Mouse (Mus musculus): ENCODE results near the gene Nolc1. TPM values are rescaled to one million over a fixed set of nuclear protein-coding genes. Genes with fewer than 3 reads are reported as not detected.

Gene Nolc1
- polyA plus RNA-seq, 1 experiment from 2014 or later: 87.8 TPM

- Histone ChIP-seq H3K4me2 (peak overlapping the region; percentile 100), H3K9ac (peak overlapping the region; percentile 99), H3K27ac (peak overlapping the region; percentile 99), H3K36me3 (ENCODE audit: poor library complexity, severe bottlenecking) (peaks cover 42% of the 10 kb centered on the region), H3K9me3 (replicated peaks) (no peaks in the 10 kb centered on the region), H3K4me3 (peak overlapping the region; percentile 99), H3K27me3 (no peaks in the 10 kb centered on the region), H3K4me1 (peaks cover 57% of the 10 kb centered on the region)
- no peak for ATAC-seq
- WGBS: 6% methylated on average over 6 of the region's 6 CpGs
These were observed 38.3 kb upstream of the Nolc1 start for GRCm38 (mm10) chr19:46037243-46037924.

- H3K27me3 ChIP-seq: no peaks in the 10 kb centered on the region
- H3K36me3 ChIP-seq (ENCODE audit: poor library complexity, severe bottlenecking): peaks cover 34% of the 10 kb centered on the region
- H3K4me3 ChIP-seq: peak overlapping the region; percentile 99
- peak overlapping the region; percentile 100 for H3K4me2 ChIP-seq
- H3K9ac ChIP-seq: peak overlapping the region; percentile 99
- ATAC-seq: no peak
- no peaks in the 10 kb centered on the region for H3K9me3 ChIP-seq (replicated peaks)
- peak overlapping the region; percentile 99 for H3K27ac ChIP-seq
- WGBS: 6% methylated on average over 13 of the region's 13 CpGs
- H3K4me1 ChIP-seq: peaks cover 65% of the 10 kb centered on the region
These were observed 37.5 kb upstream of the Nolc1 start for GRCm38 (mm10) chr19:46037925-46038850.

GRCm38 (mm10) chr19:46038851-46039260 lies 36.8 kb upstream of the Nolc1 start:
- no peaks in the 10 kb centered on the region for H3K9me3 ChIP-seq (replicated peaks)
- ATAC-seq: peak; percentile 2
- H3K4me2 ChIP-seq: peak overlapping the region; percentile 100
- H3K4me3 ChIP-seq: peak overlapping the region; percentile 99
- peaks cover 27% of the 10 kb centered on the region for H3K36me3 ChIP-seq (ENCODE audit: poor library complexity, severe bottlenecking)
- H3K27ac ChIP-seq: peak overlapping the region; percentile 99
- peaks cover 71% of the 10 kb centered on the region for H3K4me1 ChIP-seq
- no peaks in the 10 kb centered on the region for H3K27me3 ChIP-seq
- 0% methylated on average over 14 of the region's 17 CpGs for WGBS
- H3K9ac ChIP-seq: peak overlapping the region; percentile 99

GRCm38 (mm10) chr19:46039478-46039877 lies 36.2 kb upstream of the Nolc1 start:
- peak; percentile 76 for ATAC-seq
- Histone ChIP-seq H3K4me2 (peak overlapping the region; percentile 100), H3K27me3 (no peaks in the 10 kb centered on the region), H3K4me1 (peaks cover 75% of the 10 kb centered on the region), H3K4me3 (peak overlapping the region; percentile 99), H3K36me3 (ENCODE audit: poor library complexity, severe bottlenecking) (peaks cover 21% of the 10 kb centered on the region), H3K9ac (peak overlapping the region; percentile 99), H3K9me3 (replicated peaks) (no peaks in the 10 kb centered on the region), H3K27ac (peak overlapping the region; percentile 99)
- WGBS: under 1% methylated on average over 25 of the region's 30 CpGs

- Histone ChIP-seq H3K27me3 (no peaks in the 10 kb centered on the region), H3K4me3 (peak overlapping the region; percentile 99), H3K4me2 (peak overlapping the region; percentile 100), H3K9me3 (replicated peaks) (no peaks in the 10 kb centered on the region), H3K36me3 (ENCODE audit: poor library complexity, severe bottlenecking) (peaks cover 12% of the 10 kb centered on the region), H3K27ac (peak overlapping the region; percentile 99), H3K9ac (peak overlapping the region; percentile 99), H3K4me1 (peaks cover 75% of the 10 kb centered on the region)
- ATAC-seq: no peak
- WGBS: 29% methylated on average over 14 of the region's 14 CpGs
These were observed 35.3 kb upstream of the Nolc1 start for GRCm38 (mm10) chr19:46040149-46040902.

- WGBS: 10% methylated on average over 7 of the region's 7 CpGs
- peak overlapping the region; percentile 99 for H3K27ac ChIP-seq
- H3K4me1 ChIP-seq: peaks cover 77% of the 10 kb centered on the region
- H3K27me3 ChIP-seq: no peaks in the 10 kb centered on the region
- peak overlapping the region; percentile 95 for H3K4me3 ChIP-seq
- H3K4me2 ChIP-seq: peak overlapping the region; percentile 100
- H3K9me3 ChIP-seq (replicated peaks): no peaks in the 10 kb centered on the region
- peaks cover 1% of the 10 kb centered on the region for H3K36me3 ChIP-seq (ENCODE audit: poor library complexity, severe bottlenecking)
- H3K9ac ChIP-seq: peak overlapping the region; percentile 99
- peak; percentile 0; the same call in 1 of the 2 replicates for ATAC-seq
These were observed 34.2 kb upstream of the Nolc1 start for GRCm38 (mm10) chr19:46041299-46041932.

- Histone ChIP-seq H3K4me3 (peak overlapping the region; percentile 95), H3K27me3 (no peaks in the 10 kb centered on the region), H3K9me3 (replicated peaks) (no peaks in the 10 kb centered on the region), H3K4me1 (peaks cover 76% of the 10 kb centered on the region), H3K36me3 (ENCODE audit: poor library complexity, severe bottlenecking) (no peaks in the 10 kb centered on the region), H3K4me2 (peak overlapping the region; percentile 100), H3K27ac (peak overlapping the region; percentile 99), H3K9ac (peak overlapping the region; percentile 99)
- ATAC-seq: peak; percentile 52
- WGBS: 2% methylated on average over 14 of the region's 14 CpGs
These were observed 33.7 kb upstream of the Nolc1 start for GRCm38 (mm10) chr19:46041933-46042475.

GRCm38 (mm10) chr19:46042476-46043011 lies 33.1 kb upstream of the Nolc1 start:
- H3K4me1 ChIP-seq: peaks cover 70% of the 10 kb centered on the region
- peak overlapping the region; percentile 99 for H3K27ac ChIP-seq
- H3K27me3 ChIP-seq: no peaks in the 10 kb centered on the region
- WGBS: 1% methylated on average over 6 of the region's 6 CpGs
- peak overlapping the region; percentile 100 for H3K4me2 ChIP-seq
- no peaks in the 10 kb centered on the region for H3K36me3 ChIP-seq (ENCODE audit: poor library complexity, severe bottlenecking)
- no peaks in the 10 kb centered on the region for H3K9me3 ChIP-seq (replicated peaks)
- H3K4me3 ChIP-seq: peak overlapping the region; percentile 95
- peak; percentile 62 for ATAC-seq
- peak overlapping the region; percentile 99 for H3K9ac ChIP-seq

- H3K4me1 ChIP-seq: peaks cover 62% of the 10 kb centered on the region
- H3K4me3 ChIP-seq: peak overlapping the region; percentile 95
- peak overlapping the region; percentile 100 for H3K4me2 ChIP-seq
- 58% methylated on average over 7 of the region's 7 CpGs for WGBS
- H3K36me3 ChIP-seq (ENCODE audit: poor library complexity, severe bottlenecking): no peaks in the 10 kb centered on the region
- H3K27me3 ChIP-seq: no peaks in the 10 kb centered on the region
- H3K27ac ChIP-seq: peak overlapping the region; percentile 99
- ATAC-seq: no peak
- no peaks in the 10 kb centered on the region for H3K9me3 ChIP-seq (replicated peaks)
- H3K9ac ChIP-seq: peak overlapping the region; percentile 99; the same call in 1 of the 2 replicates
These were observed 32.3 kb upstream of the Nolc1 start for GRCm38 (mm10) chr19:46043380-46043779.

GRCm38 (mm10) chr19:46044271-46044992 lies 31.2 kb upstream of the Nolc1 start, which contains the start of gene Pprc1:
TSS of gene Pprc1 (plus strand) at chr19:46044886.
- Histone ChIP-seq H3K4me2 (peak within 1 kb of the TSS; percentile 100), H3K9ac (peak within 1 kb of the TSS; percentile 99), H3K36me3 (ENCODE audit: poor library complexity, severe bottlenecking) (no peaks in the 10 kb centered on the region), H3K27me3 (no peaks in the 10 kb centered on the region), H3K4me3 (peak within 1 kb of the TSS; percentile 95), H3K27ac (peak within 1 kb of the TSS; percentile 99), H3K9me3 (replicated peaks) (no peaks in the 10 kb centered on the region), H3K4me1 (peaks cover 61% of the 10 kb centered on the region)
- no peak for ATAC-seq
- WGBS: under 1% methylated on average over 23 of the region's 34 CpGs

Measured in forebrain, embryonic 13.5 days (tissue).